Mouse (Mus musculus): ENCODE data around the gene 1700011L22Rik.

- TF ChIP-seq CTCF (IDR thresholded peaks at IDR 0.05; ENCODE audit: control insufficient read depth, insufficient read depth, low read length) (no peak), POLR2A (IDR thresholded peaks at IDR 0.05; ENCODE audit: borderline replicate concordance, control insufficient read depth, low read depth, low read length) (no peak)
Measured at GRCm38 (mm10) chr8:79289592-79289991, 41.2 kb upstream of the 1700011L22Rik start.
